Mouse (Mus musculus) liver, embryonic 14.5 days (tissue): Measurements from ENCODE around the gene Laptm5. TPM values are rescaled to one million over a fixed set of nuclear protein-coding genes. Genes with fewer than 3 reads are reported as not detected.

ENCODE experiments used
- ATAC-seq: fragments of 200-750 bp; cut with Nextera tagmentation; 2 replicates; pipeline ENCODE4 v1.8.0; 2017; ENCODE audit warnings: moderate number of reproducible peaks, mild to moderate bottlenecking, moderate library complexity; ENCODE audit not compliant: insufficient read depth
- DNase-seq, 3 experiments: peaks; one replicate each; pipeline ENCODE4 v3.0.0-alpha.2; 2012 to 2013; ENCODE audit warnings: low read depth in 3 of 3, low spot score in 3 of 3
- H3K27ac ChIP-seq: fragments of 300-500 bp; sonication (generic); 2 replicates; pipeline ENCODE4 v1.5.1; 2014; ENCODE audit warnings: moderate library complexity, mild to moderate bottlenecking, control low read depth, inconsistent platforms
- H3K27me3 ChIP-seq: fragments of 300-500 bp; sonication (generic); 2 replicates; pipeline ENCODE4 v1.6.1; 2014; ENCODE audit warnings: mild to moderate bottlenecking, low read length, moderate library complexity; ENCODE audit not compliant: control insufficient read depth, insufficient read depth
- H3K36me3 ChIP-seq: fragments of 300-500 bp; sonication (generic); replicated peaks from 2 replicates; pipeline ENCODE4 v1.6.1; 2014; ENCODE audit warnings: low read depth; ENCODE audit not compliant: control insufficient read depth, insufficient read depth
- H3K4me1 ChIP-seq, 2 experiments: fragments of 200-500 bp in 1 of 2; fragments of 300-500 bp in 1 of 2; sonication (generic) in 1 of 2; replicated peaks; 2 replicates each; pipeline ENCODE4 v1.6.1; 2012 to 2014; ENCODE audit warnings: antibody characterized with exemption in 1 of 2, inconsistent platforms in 1 of 2, low read length in 1 of 2; ENCODE audit not compliant: control insufficient read depth in 2 of 2, insufficient read depth in 2 of 2
- H3K4me2 ChIP-seq: fragments of 300-500 bp; sonication (generic); 2 replicates; pipeline ENCODE4 v1.6.1; 2014; ENCODE audit warnings: low read depth, mild to moderate bottlenecking, control low read depth, moderate library complexity
- H3K4me3 ChIP-seq, 2 experiments: fragments of 200-500 bp in 1 of 2; fragments of 300-500 bp in 1 of 2; sonication (generic) in 1 of 2; 2 replicates each; pipeline ENCODE4 v1.5.1; 2012 to 2014; ENCODE audit warnings: low read depth in 2 of 2, low read length in 2 of 2, mild to moderate bottlenecking in 2 of 2, control low read depth in 1 of 2, inconsistent platforms in 1 of 2, moderate library complexity in 1 of 2; ENCODE audit not compliant: insufficient read depth in 1 of 2
- H3K9ac ChIP-seq: fragments of 300-500 bp; sonication (generic); replicated peaks from 2 replicates; pipeline ENCODE4 v1.6.1; 2014; ENCODE audit warnings: mild to moderate bottlenecking, control low read depth, moderate library complexity
- H3K9me3 ChIP-seq: fragments of 300-500 bp; sonication (generic); 2 replicates; pipeline ENCODE4 v1.6.1; 2016; ENCODE audit warnings: low read length, mixed read lengths; ENCODE audit not compliant: control insufficient read depth
- CTCF ChIP-seq: IDR thresholded peaks from 2 replicates; pipeline ENCODE4 v1.5.1; 2016; ENCODE audit warnings: antibody characterized with exemption, low read depth, control low read depth
- EP300 ChIP-seq: IDR thresholded peaks from 2 replicates; pipeline ENCODE4 v1.6.1; 2016; ENCODE audit warnings: antibody characterized with exemption, low read depth
- WGBS: fragments of 180-500 bp; shearing (Covaris S2); extraction: QIAGEN DNeasy Blood & Tissue Kit; methylation state at CpG from one replicate; pipeline ENCODE4 v1.1.7; 2014; ENCODE audit not compliant: insufficient replicate concordance; 5-methylcytosine and 5-hydroxymethylcytosine counted together
- polyA plus RNA-seq, 2 experiments: library from polyadenylated mRNA; depleted of rRNA in 1 of 2; stranded (reverse) in 1 of 2; unstranded in 1 of 2; fragments of >200 nt; fragmentation: Nextera tagmentation in 1 of 2; extraction: Ambion mirVana in 1 of 2; gene quantifications; 2 replicates each; pipeline versions ENCODE4 v1.2.1 to v1.2.3; 2012 to 2014

The Laptm5 gene
- polyA plus RNA-seq, 2 experiments, result 31.0 to 64.3 TPM

DNA sequence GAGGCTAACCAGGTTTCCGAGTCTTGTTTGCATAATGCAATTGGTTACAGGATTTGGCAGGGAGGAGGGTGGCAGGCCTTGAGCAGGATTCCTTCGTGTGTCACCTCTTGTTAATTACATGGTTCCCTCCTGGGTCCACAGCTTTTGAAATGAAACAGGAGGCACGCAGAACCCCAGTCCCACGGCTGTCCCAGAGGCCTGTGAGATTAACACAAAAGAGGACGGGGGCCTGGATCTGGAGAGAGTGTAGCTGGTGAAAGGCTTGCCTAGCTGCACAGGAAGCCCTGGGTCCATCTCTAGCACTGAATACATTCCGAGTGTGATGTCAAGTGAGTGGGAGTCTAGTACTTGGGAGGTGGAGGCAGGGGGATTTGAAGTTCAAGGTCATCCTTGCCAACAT is 46.8 kb downstream of the Laptm5 start:
- Histone ChIP-seq H3K4me2 (no peak overlapping the region), H3K4me3 (no peak overlapping the region), H3K4me1 (no peaks in the 10 kb centered on the region), H3K9ac (no peak overlapping the region), H3K27ac (no peak overlapping the region), H3K36me3 (no peaks in the 10 kb centered on the region), H3K27me3 (no peaks in the 10 kb centered on the region), H3K9me3 (no peaks in the 10 kb centered on the region)
- TF ChIP-seq EP300 (no peak), CTCF (no peak)
- ATAC-seq (no peak), DNase-seq (no peak)
- 47% methylated on average over 6 of the region's 6 CpGs for WGBS

GRCm38 (mm10) chr4:130960118-130960734 is 47.3 kb downstream of the Laptm5 start:
- WGBS, result 14% methylated on average over 9 of the region's 9 CpGs

GRCm38 (mm10) chr4:130971278-130971677 is 58.4 kb downstream of the Laptm5 start:
- no peak overlapping the region for H3K4me2 ChIP-seq
- DNase-seq, result no peak
- 56% methylated on average over 1 of the region's 1 CpGs for WGBS
- H3K4me3 ChIP-seq, result no peak overlapping the region
- ATAC-seq, result no peak
- H3K27me3 ChIP-seq, result no peaks in the 10 kb centered on the region
- TF ChIP-seq CTCF, result 0 out of 2 replicates have a peak, but pooled peaks have one; percentile 18
- TF ChIP-seq EP300, result no peak
- H3K9ac ChIP-seq, result no peak overlapping the region
- no peaks in the 10 kb centered on the region for H3K36me3 ChIP-seq
- H3K27ac ChIP-seq, result no peak overlapping the region
- H3K4me1 ChIP-seq, result no peaks in the 10 kb centered on the region
- H3K9me3 ChIP-seq, result no peaks in the 10 kb centered on the region

More at GRCm38 (mm10) chr4:130960118-130960734, 47.3 kb downstream of the Laptm5 start:
- Histone ChIP-seq H3K9ac (no peak overlapping the region), H3K4me1 (no peaks in the 10 kb centered on the region), H3K27ac (no peak overlapping the region), H3K4me3 (no peak overlapping the region), H3K4me2 (no peak overlapping the region), H3K9me3 (no peaks in the 10 kb centered on the region), H3K36me3 (no peaks in the 10 kb centered on the region), H3K27me3 (no peaks in the 10 kb centered on the region)
- DNase-seq (peak; percentile 14 to 22 (median 15)), ATAC-seq (no peak)
- TF ChIP-seq CTCF (peak; percentile 95), EP300 (no peak)

DNA sequence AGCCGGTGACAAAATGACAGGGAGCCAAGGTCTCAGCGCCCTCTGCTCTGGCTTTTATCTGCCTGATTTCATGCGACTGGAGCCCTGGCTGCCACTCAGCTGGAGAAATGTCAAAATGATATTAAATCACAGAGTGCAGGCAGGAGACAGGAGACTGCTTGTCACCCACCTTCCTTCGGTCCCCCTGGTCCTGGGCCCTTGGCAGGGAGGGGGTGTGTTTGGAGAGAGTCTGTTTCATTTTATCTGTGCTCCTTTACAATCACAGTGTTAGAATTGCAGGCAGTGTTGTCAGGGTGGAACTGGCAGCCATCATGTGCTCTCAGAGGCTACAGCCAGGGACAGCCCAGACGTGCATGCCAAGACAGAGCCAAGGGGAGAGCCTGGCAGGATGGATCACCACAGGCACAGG is 59.5 kb downstream of the Laptm5 start:
- H3K4me2 ChIP-seq, result no peak overlapping the region
- no peaks in the 10 kb centered on the region for H3K36me3 ChIP-seq

DNA sequence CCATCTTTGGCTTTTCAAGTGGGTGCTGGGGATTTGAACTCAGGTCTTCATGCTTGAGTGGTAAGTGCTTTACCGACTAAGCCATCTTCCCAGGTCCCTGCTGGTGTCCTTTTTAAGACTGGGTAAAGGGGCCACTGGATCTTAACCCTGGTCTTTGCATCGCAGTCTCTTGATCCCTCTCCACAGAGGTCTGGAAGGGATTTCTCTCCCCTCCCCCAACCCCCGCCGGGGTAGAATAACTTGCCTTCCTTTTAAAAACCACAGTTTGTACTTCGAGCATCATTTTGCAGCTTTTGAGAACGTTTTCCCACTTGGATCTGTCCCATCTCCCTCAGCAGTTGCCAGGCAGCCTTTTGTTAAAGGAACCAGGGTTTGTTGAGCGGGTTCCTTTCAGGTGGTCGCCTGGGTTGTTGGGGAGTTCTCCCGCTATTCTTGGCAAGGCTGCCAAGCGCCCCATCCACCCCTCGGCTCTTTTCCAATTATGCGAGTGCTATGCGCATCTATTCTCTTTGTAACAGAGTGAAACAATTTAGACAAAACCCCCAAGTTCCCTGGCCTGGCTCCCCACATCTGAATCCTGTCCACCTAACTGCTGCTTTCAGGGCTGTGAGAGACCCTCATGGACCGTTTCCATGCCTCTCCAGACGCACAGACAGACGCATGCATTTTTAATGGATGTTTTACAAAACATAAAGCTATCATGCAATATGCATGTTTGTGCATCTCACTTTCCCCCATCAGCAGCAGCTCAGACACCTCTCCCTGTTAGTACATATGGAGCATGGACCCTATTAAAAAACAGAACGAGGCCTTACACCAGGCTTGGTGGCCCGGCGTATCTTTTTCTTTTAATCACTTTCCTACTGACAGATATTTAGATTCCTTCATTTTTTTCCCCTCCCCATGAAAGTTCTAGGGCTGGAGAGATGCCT is 60.7 kb downstream of the Laptm5 start:
- no peak overlapping the region for H3K9ac ChIP-seq
- no peak overlapping the region for H3K4me2 ChIP-seq
- no peak for DNase-seq
- no peaks in the 10 kb centered on the region for H3K4me1 ChIP-seq
- no peaks in the 10 kb centered on the region for H3K36me3 ChIP-seq
- ATAC-seq, result no peak
- no peaks in the 10 kb centered on the region for H3K27me3 ChIP-seq
- no peak overlapping the region for H3K27ac ChIP-seq
- no peak for TF ChIP-seq CTCF
- TF ChIP-seq EP300, result no peak
- 64% methylated on average over 19 of the region's 19 CpGs for WGBS
- no peak overlapping the region for H3K4me3 ChIP-seq
- H3K9me3 ChIP-seq, result no peaks in the 10 kb centered on the region

More for the DNA sequence above, 59.5 kb downstream of the Laptm5 start:
- Histone ChIP-seq H3K9ac (no peak overlapping the region), H3K4me3 (no peak overlapping the region), H3K27me3 (no peaks in the 10 kb centered on the region), H3K27ac (no peak overlapping the region), H3K9me3 (no peaks in the 10 kb centered on the region), H3K4me1 (no peaks in the 10 kb centered on the region)
- ATAC-seq (no peak), DNase-seq (no peak)
- TF ChIP-seq EP300 (no peak), CTCF (no peak)
- WGBS, result 62% methylated on average over 5 of the region's 5 CpGs
